Mouse (Mus musculus) monocyte, adult 2 months (primary cell): Measurements from ENCODE around the gene Xpo5.

ENCODE experiments used
- DNase-seq, 2 experiments: peaks; one replicate each; pipeline ENCODE4 v3.0.0; 2022; ENCODE audit warnings: low spot score in 2 of 2, low read depth in 1 of 2

Gene Xpo5

GRCm38 (mm10) chr17:46188829-46189228, 13.8 kb upstream of the Xpo5 start:
- no peak for DNase-seq

- DNase-seq = no peak
Observed at GRCm38 (mm10) chr17:46201151-46201550, 1.4 kb upstream of the Xpo5 start.

GRCm38 (mm10) chr17:46203078-46203477, 496 bp downstream of the Xpo5 start:
- no peak for DNase-seq

- no peak for DNase-seq
Observed at GRCm38 (mm10) chr17:46206676-46207075, 4.1 kb downstream of the Xpo5 start.

GRCm38 (mm10) chr17:46210550-46210949, 8.0 kb downstream of the Xpo5 start:
- no peak for DNase-seq

GRCm38 (mm10) chr17:46221601-46222000, 19.0 kb downstream of the Xpo5 start:
- no peak for DNase-seq

- DNase-seq = no peak
Observed at GRCm38 (mm10) chr17:46227576-46227975, 25.0 kb downstream of the Xpo5 start.

GRCm38 (mm10) chr17:46236067-46236466, 33.5 kb downstream of the Xpo5 start:
- DNase-seq = no peak

- DNase-seq = no peak
Observed at GRCm38 (mm10) chr17:46237079-46237478, 34.5 kb downstream of the Xpo5 start.

- DNase-seq = no peak
Observed at GRCm38 (mm10) chr17:46237480-46237879, 34.9 kb downstream of the Xpo5 start.

- DNase-seq = no peak
Observed at GRCm38 (mm10) chr17:46239516-46240114, 37.0 kb downstream of the Xpo5 start.

- DNase-seq = no peak
Observed at GRCm38 (mm10) chr17:46241471-46241870, 38.9 kb downstream of the Xpo5 start.

- no peak for DNase-seq
Observed at GRCm38 (mm10) chr17:46242274-46242673, 39.7 kb downstream of the Xpo5 start.

- no peak for DNase-seq
Observed at GRCm38 (mm10) chr17:46242993-46243392, 40.4 kb downstream of the Xpo5 start.

- DNase-seq = no peak
Observed at GRCm38 (mm10) chr17:46243624-46244023, 41.0 kb downstream of the Xpo5 start.

- no peak for DNase-seq
Observed at GRCm38 (mm10) chr17:46244579-46244978, 42.0 kb downstream of the Xpo5 start.

- peak; percentile 86 to 90 for DNase-seq
Observed at GRCm38 (mm10) chr17:46247512-46248188, 45.1 kb downstream of the Xpo5 start, which contains the start of the genes Polr1c and Yipf3. Polr1c (minus strand) TSS chr17:46248054. Yipf3 (plus strand) TSS chr17:46248080.

- DNase-seq = no peak
Observed at GRCm38 (mm10) chr17:46248189-46248522, 45.6 kb downstream of the Xpo5 start.

- DNase-seq = no peak
Observed at GRCm38 (mm10) chr17:46251174-46251573, 48.6 kb downstream of the Xpo5 start.

- no peak for DNase-seq
Observed at GRCm38 (mm10) chr17:46252571-46253451, 50.2 kb downstream of the Xpo5 start.

- DNase-seq = peak; percentile 80 to 90
Observed at GRCm38 (mm10) chr17:46253452-46254084, 51.0 kb downstream of the Xpo5 start, which contains the start of gene Lrrc73. Lrrc73 (plus strand) TSS chr17:46253531.
